Mouse (Mus musculus) Patski (cell line): ENCODE results near the gene Milr1. TPM values are rescaled to one million over a fixed set of nuclear protein-coding genes. Genes with fewer than 3 reads are reported as not detected.
"Not testable (repeated sequence)": the region's sequence is repeated elsewhere in the genome, so short reads cannot be mapped to it uniquely, and the experiment has no call there.

Experiments used
- ATAC-seq: fragments of 100-300 bp; one replicate; pipeline ENCODE4 v1.8.0; 2021
- CTCF ChIA-PET: fragments of 350-600 bp; sonication (Branson Sonifier 250); formaldehyde crosslinking; loops from one replicate; lab custom pipeline; 2022; ENCODE audit warnings: inconsistent platforms; lab: Charles Lee
- POLR2A ChIA-PET: fragments of 350-600 bp; sonication (Branson Sonifier 250); formaldehyde crosslinking; loops from one replicate; lab custom pipeline; 2022; ENCODE audit warnings: antibody characterized with exemption, inconsistent platforms; lab: Charles Lee
- DNase-seq: peaks from one replicate; pipeline ENCODE4 v3.0.0-alpha.2; 2011; ENCODE audit warnings: low read depth, low spot score
- H3K27me3 ChIP-seq: fragments of 371-371 bp; one replicate; pipeline ENCODE4 v1.5.1; 2021
- CTCF ChIP-seq: fragments of 100-300 bp; IDR thresholded peaks from one replicate; pipeline ENCODE4 v1.5.1; 2021
- in situ Hi-C: fragments of 300-500 bp; cut with MboI; formaldehyde crosslinking; loops from 3 replicates; pipeline ENCODE4 v1.11.1; 2018; ENCODE audit warnings: low pct_unique_long_range_greater_than_20kb, mixed read lengths
- polyA plus RNA-seq: library from polyadenylated mRNA; unstranded; gene quantifications from one replicate; pipeline ENCODE4 v1.2.3, GENCODE M21; 2021

Gene Milr1
- polyA plus RNA-seq, 1 experiment from 2014 or later = 0.59 TPM

DNA sequence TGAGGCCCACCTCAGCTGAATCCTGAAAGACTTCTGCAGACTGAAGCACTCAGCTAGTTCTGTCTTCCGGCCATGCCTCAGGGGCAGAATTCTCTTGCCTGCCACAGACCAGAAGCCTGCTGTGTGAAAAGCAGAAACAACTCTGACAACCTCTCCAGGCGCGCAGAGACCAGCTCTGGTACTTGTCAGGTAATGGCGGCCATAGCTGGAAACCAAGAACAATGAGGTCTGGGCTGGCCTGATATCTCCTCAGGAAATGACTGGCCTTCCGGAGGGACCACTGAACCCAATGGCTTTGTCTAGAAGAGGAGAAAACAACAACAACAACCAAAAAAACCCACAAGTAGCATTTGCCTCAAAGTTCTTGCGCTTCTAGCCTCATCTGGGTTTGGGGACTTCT, 36.0 kb upstream of the Milr1 start:
- ATAC-seq (no peak), DNase-seq (no peak)
- ChIA-PET CTCF (interaction anchor here (1.1 kb wide), 1 partner anchor 35 kb away, joined by 3 read pairs; no protein-coding TSS in a partner anchor), POLR2A (no interaction called here)
- in situ Hi-C loops = no loop called here
- no peaks in the 10 kb centered on the region for H3K27me3 ChIP-seq
- no peak for TF ChIP-seq CTCF

DNA sequence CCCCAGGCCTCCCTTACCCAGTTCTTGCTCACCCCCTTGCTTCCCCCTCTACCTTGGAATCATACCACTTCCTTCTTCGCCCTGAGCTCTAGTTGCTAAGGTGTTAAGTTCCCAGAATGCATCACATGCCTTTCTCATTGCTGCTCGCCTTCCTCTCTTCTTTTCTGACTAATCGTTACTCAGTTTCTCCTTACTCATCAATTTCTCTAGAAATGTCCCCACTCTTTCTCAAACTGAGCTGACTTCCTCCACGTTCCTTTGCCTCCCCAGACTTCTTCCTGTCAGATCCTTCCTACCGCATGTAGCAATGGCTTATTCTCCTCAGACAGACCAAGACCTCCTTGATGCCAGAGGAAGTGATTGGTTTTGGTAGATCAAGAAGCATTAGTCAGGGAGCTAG, 34.5 kb upstream of the Milr1 start:
- DNase-seq (no peak), ATAC-seq (no peak)
- H3K27me3 ChIP-seq = no peaks in the 10 kb centered on the region
- in situ Hi-C loops = no loop called here
- ChIA-PET POLR2A (no interaction called here), CTCF (no interaction called here)
- no peak for TF ChIP-seq CTCF

DNA sequence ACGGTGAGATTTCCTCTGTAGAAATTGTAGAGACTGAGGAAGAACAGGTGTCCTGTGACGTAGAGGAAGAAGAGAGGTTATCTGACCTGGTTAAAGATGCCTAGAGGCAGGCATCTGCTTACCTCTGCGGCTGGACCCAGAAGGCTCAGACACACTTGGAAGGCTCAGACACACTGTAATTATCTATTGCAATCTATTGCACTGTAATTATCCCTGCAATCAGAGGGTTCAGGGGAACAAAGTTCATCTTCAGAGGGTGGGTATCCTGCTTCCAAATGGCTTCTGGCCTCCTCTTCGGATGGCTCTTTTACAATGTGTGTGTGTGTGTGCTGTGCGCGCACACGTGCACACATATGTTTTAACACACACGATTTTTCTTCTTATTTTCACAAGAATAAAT, 30.6 kb upstream of the Milr1 start:
- H3K27me3 ChIP-seq = no peaks in the 10 kb centered on the region
- CTCF ChIA-PET = no interaction called here
- POLR2A ChIA-PET = no interaction called here
- no peak for TF ChIP-seq CTCF
- ATAC-seq = no peak
- in situ Hi-C loops = no loop called here
- no peak for DNase-seq

DNA sequence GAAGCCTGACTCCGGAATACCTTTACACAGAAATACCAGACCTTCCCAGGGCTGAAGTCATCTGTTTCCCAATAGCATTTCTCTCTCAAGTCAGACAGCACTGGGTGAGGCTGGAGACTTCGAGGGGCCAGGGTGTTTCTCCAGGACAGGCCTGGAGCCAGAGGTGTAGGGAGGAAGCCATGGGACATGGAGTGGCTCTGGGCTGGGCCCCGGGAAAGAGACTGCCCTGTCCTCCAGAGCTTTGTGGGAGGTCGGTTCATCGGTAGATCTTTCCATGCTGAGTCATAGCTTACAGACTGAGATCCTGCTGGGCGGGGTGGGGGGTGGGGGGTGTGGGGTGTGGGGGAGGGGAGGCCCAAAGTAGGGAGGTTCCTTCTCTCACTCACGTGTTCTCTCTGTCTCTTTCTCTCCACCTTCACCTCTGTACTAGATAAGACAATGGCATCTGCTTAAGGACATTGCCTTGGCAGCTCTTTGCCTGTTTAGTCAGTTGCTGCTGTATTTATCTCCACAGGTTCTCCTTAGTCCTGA, 28.1 kb upstream of the Milr1 start:
- peak; percentile 27 for DNase-seq
- no peaks in the 10 kb centered on the region for H3K27me3 ChIP-seq
- TF ChIP-seq CTCF = no peak
- ChIA-PET POLR2A (no interaction called here), CTCF (interaction anchor here (0.7 kb wide), 1 partner anchor 57 kb away, joined by 3 read pairs; no protein-coding TSS in a partner anchor)
- peak; percentile 65 for ATAC-seq
- in situ Hi-C loops = no loop called here

DNA sequence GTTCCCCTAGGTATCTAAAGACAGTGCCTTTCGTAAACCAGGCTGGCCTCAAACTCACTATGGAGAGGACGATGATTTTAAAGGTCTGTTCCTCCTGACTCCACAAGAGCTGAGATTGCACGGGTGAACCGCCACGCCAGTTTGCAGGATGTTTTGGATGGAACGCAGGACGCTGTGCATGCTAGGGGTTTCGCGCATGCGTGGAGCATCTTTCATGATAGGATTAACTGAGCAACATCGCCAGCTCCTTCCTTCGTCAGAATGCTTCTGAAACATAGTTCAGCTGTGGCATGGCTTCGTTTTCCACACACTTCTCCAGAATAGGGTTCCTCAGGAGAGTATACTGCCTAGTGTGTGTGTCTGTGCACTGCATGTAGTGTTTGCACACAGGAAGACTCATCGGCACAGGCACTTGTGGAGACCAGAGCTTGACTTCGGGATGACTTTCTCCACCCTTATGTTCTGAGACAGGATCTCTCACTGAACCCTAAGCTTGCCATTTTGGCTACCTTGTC, 27.4 kb upstream of the Milr1 start:
- no peak for TF ChIP-seq CTCF
- ATAC-seq (no peak), DNase-seq (no peak)
- in situ Hi-C loops = no loop called here
- CTCF ChIA-PET = interaction anchor here (0.6 kb wide), 1 partner anchor 16 kb away, joined by 3 read pairs; no protein-coding TSS in a partner anchor
- no peaks in the 10 kb centered on the region for H3K27me3 ChIP-seq
- POLR2A ChIA-PET = interaction anchor here (0.6 kb wide), 1 partner anchor 266 kb away, joined by 3 read pairs; no protein-coding TSS in a partner anchor

DNA sequence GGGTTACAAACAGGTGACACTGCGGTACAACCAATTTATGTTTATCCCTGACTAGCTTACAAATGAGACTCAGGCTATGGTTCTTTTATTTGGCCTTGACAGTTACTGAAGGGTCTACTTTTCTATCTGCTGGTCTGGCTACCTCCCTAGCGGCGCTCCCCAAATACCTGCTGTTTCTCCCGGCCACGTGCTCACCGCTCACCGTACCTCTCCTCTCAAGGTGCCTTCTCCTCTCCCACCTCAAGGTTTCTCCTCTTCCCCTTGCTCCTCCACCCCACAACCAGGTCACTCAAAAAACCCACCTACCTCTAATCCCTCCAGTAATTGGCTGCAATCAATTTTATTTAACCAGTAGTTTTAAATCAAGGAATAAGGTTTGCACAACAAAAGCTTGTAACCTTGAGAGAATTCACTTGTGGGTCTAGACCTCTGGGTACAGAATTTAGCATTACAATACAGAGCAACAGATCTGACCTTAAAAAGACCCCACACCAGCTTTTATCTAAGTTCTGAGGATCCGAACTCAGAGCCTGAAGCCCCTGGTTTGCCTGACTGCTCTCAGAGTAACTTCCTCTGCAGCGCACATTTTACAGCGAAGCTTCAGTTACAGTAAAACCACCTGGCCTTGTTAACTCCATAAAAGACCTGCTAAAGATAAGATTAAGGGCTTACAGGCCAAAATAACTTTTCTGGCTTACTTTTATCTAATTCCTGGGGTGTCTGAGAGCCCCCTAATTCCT, 26.7 kb upstream of the Milr1 start:
- CTCF ChIA-PET = interaction anchor here (0.6 kb wide), 1 partner anchor 16 kb away, joined by 3 read pairs; no protein-coding TSS in a partner anchor
- POLR2A ChIA-PET = interaction anchor here (0.6 kb wide), 1 partner anchor 266 kb away, joined by 3 read pairs; no protein-coding TSS in a partner anchor
- no peak for DNase-seq
- no peak for TF ChIP-seq CTCF
- in situ Hi-C loops = no loop called here
- ATAC-seq = no peak
- no peaks in the 10 kb centered on the region for H3K27me3 ChIP-seq

DNA sequence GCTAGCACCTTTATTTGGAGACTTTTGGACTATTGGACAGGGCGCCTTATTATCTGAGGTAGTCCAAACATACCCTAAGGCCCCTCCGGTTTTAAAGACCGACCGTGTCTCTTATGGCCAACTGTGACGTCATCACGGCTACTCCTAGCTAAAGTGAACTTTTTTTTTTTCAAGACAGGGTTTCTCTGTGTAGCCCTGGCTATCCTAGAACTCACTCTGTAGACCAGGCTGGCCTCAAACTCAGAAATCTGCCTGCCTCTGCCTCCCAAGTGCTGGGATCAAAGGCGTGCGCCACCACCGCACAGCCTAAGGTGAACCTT, 26.1 kb upstream of the Milr1 start:
- ATAC-seq, CTCF ChIA-PET: not testable (repeated sequence)

DNA sequence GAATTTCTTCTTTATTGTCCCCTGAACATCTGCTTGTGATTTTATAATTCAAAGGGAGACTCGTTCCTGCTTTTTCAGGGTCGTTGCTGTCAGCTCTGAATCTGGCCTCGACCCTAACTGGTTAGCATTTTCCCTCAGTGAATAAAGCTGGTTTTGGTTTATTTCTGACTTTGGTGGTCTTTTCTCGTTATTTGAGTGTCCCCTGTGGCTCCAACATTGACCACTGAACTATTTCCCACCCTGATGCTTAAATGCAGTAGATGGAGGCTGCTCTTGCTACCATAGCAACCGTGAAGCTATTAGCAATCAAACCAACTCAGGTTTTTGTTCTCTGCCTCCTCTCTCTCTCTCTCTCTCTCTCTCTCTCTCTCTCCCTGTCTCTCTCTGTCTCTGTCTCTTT, 23.1 kb upstream of the Milr1 start:
- ATAC-seq (no peak), DNase-seq (no peak)
- POLR2A ChIA-PET = no interaction called here
- in situ Hi-C loops = no loop called here
- CTCF ChIA-PET = interaction anchor here (1.5 kb wide), 1 partner anchor 10 kb away, joined by 3 read pairs; no protein-coding TSS in a partner anchor
- no peaks in the 10 kb centered on the region for H3K27me3 ChIP-seq
- no peak for TF ChIP-seq CTCF

More for the DNA sequence above, 26.1 kb upstream of the Milr1 start:
- in situ Hi-C loops, DNase-seq, H3K27me3 ChIP-seq, POLR2A ChIA-PET: not testable (repeated sequence)

DNA sequence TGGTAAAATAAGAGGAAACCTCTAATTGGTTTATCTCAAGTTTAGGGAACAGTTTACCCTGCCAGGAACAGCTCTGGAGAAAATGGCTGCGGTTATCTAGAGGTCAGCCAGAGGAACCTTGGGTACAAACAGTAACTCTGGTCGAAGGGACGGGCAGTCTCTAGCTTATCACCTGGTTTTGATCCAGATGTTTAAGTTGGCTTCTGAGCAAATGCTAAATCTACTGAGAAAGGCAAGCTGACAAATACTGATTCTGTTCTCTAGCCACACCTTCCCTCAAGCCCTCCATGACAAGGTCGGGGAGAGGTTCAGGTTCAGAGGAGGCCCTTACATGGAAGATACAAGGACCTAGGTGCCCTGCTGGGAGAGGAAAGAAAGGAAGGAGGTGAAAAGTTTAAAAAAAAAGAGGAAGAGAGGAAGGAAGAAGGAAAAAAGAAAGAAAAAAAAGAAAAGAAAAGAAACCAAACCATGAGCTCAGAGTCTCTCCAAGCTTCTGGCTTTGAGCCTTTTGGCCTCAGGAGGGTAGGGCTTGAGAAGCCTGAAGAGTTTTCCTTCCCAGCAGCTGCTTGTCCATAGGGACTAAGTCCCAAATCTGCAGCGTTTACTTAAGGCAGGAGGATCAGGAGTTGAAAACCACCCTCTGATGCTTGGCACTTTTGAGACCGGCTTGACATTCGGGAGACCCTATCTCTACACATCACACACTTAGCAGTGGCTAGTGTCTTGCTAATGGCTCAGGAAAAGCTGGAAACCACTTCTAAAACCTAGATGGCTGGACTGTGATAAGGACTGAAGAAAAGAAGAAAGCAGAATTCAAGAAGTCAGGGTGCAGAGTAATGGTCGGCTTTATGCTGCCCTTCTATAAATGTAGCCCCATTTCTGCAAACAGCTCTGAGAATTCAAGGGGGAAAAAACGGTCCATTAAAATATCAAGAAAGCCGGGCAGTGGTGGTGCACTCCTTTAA, 22.3 kb upstream of the Milr1 start:
- in situ Hi-C loops = no loop called here
- CTCF ChIA-PET = interaction anchor here (1.5 kb wide), 1 partner anchor 11 kb away, joined by 3 read pairs; no protein-coding TSS in a partner anchor
- no peak for DNase-seq

DNA sequence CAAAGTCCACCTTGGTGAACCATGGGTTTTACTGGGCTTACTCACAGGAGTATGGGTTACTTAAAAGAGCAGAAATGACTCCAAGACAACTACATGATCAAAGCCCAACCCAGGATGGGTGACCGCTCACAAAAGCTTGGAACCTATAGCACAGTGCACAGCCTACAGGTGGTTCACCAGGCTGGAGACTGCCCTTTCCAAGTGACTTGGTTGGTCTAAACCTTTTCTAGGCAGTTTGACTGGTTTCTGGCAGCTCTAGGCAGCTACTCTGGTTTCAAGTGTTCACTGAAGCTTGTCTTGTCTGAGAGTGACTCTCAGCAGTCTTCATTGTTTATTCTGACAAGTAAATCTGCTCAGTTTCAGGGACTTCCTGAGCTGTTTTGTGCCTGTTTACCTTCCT, 21.4 kb upstream of the Milr1 start:
- H3K27me3 ChIP-seq = no peaks in the 10 kb centered on the region
- no peak for TF ChIP-seq CTCF
- POLR2A ChIA-PET = no interaction called here
- CTCF ChIA-PET = no interaction called here
- in situ Hi-C loops = no loop called here
- ATAC-seq (no peak), DNase-seq (no peak)

More for the DNA sequence above, 22.3 kb upstream of the Milr1 start:
- H3K27me3 ChIP-seq = no peaks in the 10 kb centered on the region
- ATAC-seq = no peak
- POLR2A ChIA-PET = no interaction called here
- no peak for TF ChIP-seq CTCF
